Mouse (Mus musculus) CH12.LX (cell line): ENCODE measurements around the gene Akap8l. TPM values are rescaled to one million over a fixed set of nuclear protein-coding genes. Genes with fewer than 3 reads are reported as not detected.

Experiments used
- DNase-seq: peaks from one replicate; pipeline ENCODE4 v3.0.0-alpha.2; 2013; ENCODE audit errors: extremely low read depth
- H3K27ac ChIP-seq: 2 replicates; pipeline ENCODE4 v1.5.1; 2012; ENCODE audit warnings: low read depth, mild to moderate bottlenecking, control low read depth, moderate library complexity; ENCODE audit not compliant: insufficient read depth
- H3K27me3 ChIP-seq: replicated peaks from 2 replicates; pipeline ENCODE3; 2012; ENCODE audit warnings: inconsistent platforms
- H3K36me3 ChIP-seq, 2 experiments: replicated peaks in 1 of 2; 2 replicates each; pipeline versions ENCODE3 to v1.6.1; 2012; ENCODE audit warnings: inconsistent platforms in 1 of 2, low read length in 1 of 2, mild to moderate bottlenecking in 1 of 2, mixed read lengths in 1 of 2, moderate library complexity in 1 of 2; ENCODE audit not compliant: control insufficient read depth in 1 of 2, insufficient read depth in 1 of 2
- H3K4me1 ChIP-seq, 2 experiments: 2 replicates each; pipeline ENCODE4 v1.6.1; 2012; ENCODE audit warnings: inconsistent platforms in 1 of 2, moderate library complexity in 1 of 2; ENCODE audit not compliant: insufficient read depth in 2 of 2, control insufficient read depth in 1 of 2
- H3K4me2 ChIP-seq: 2 replicates; pipeline ENCODE4 v1.6.1; 2012; ENCODE audit warnings: low read depth, mild to moderate bottlenecking, control low read depth; ENCODE audit not compliant: poor library complexity, insufficient read depth, severe bottlenecking
- H3K4me3 ChIP-seq, 3 experiments: fragments of 150-350 bp in 1 of 3; sonication (generic) in 1 of 3; replicated peaks in 1 of 3; 2 replicates each; pipeline versions ENCODE3 to v1.5.1; 2011 to 2012; ENCODE audit warnings: low read depth in 2 of 3, low read length in 2 of 3, mild to moderate bottlenecking in 2 of 3, moderate library complexity in 2 of 3, control low read depth in 1 of 3, improper control_type of control experiment in 1 of 3, inconsistent platforms in 1 of 3, mixed read lengths in 1 of 3; ENCODE audit not compliant: poor library complexity in 1 of 3
- H3K79me2 ChIP-seq: replicated peaks from 2 replicates; pipeline ENCODE4 v1.6.1; 2012; ENCODE audit warnings: mild to moderate bottlenecking, moderate library complexity; ENCODE audit not compliant: control insufficient read depth, poor library complexity, insufficient read depth, severe bottlenecking; ENCODE audit errors: extremely low read depth
- H3K9ac ChIP-seq: 2 replicates; pipeline ENCODE4 v1.6.1; 2012; ENCODE audit warnings: low read depth, mild to moderate bottlenecking, control low read depth, moderate library complexity; ENCODE audit not compliant: insufficient read depth
- H3K9me3 ChIP-seq: replicated peaks from 2 replicates; pipeline ENCODE3; 2012; ENCODE audit warnings: low read length, inconsistent platforms, mixed read lengths
- BHLHE40 ChIP-seq: IDR thresholded peaks from 2 replicates; pipeline ENCODE4 v1.6.1; 2011; ENCODE audit warnings: mild to moderate bottlenecking, low read depth, low read length, improper control_type of control experiment
- CHD1 ChIP-seq: IDR thresholded peaks from 2 replicates; pipeline ENCODE4 v1.6.1; 2012; ENCODE audit warnings: low read depth, low read length, improper control_type of control experiment, inconsistent platforms
- CTCF ChIP-seq, 2 experiments: IDR thresholded peaks in 1 of 2; conservative IDR thresholded peaks in 1 of 2; 2 replicates each; pipeline ENCODE4 v1.5.1; 2011 to 2012; ENCODE audit warnings: low read depth in 2 of 2, low read length in 2 of 2, improper control_type of control experiment in 1 of 2, inconsistent platforms in 1 of 2, mild to moderate bottlenecking in 1 of 2, moderate library complexity in 1 of 2
- E2F4 ChIP-seq: IDR thresholded peaks from 2 replicates; pipeline ENCODE4 v1.6.1; 2011; ENCODE audit warnings: low read depth, low read length, improper control_type of control experiment; ENCODE audit not compliant: insufficient replicate concordance
- IRF4 ChIP-seq: IDR thresholded peaks from 2 replicates; pipeline ENCODE4 v1.6.1; 2014; ENCODE audit warnings: low read depth, mild to moderate bottlenecking, inconsistent platforms, low read length, improper control_type of control experiment
- JUN ChIP-seq: IDR thresholded peaks from 2 replicates; pipeline ENCODE4 v1.6.1; 2011; ENCODE audit warnings: low read depth, mild to moderate bottlenecking, low read length, improper control_type of control experiment, moderate library complexity; ENCODE audit not compliant: insufficient read depth
- MAFK ChIP-seq: IDR thresholded peaks from 2 replicates; pipeline ENCODE4 v1.6.1; 2011; ENCODE audit warnings: low read length, improper control_type of control experiment; ENCODE audit not compliant: insufficient replicate concordance
- MAX ChIP-seq: IDR thresholded peaks from 2 replicates; pipeline ENCODE4 v1.6.1; 2011; ENCODE audit warnings: low read length, improper control_type of control experiment
- MEF2A ChIP-seq: IDR thresholded peaks from 2 replicates; pipeline ENCODE4 v1.6.1; 2014; ENCODE audit warnings: low read depth, mild to moderate bottlenecking, inconsistent platforms, low read length, improper control_type of control experiment, borderline replicate concordance
- MXI1 ChIP-seq: IDR thresholded peaks from 2 replicates; pipeline ENCODE4 v1.6.1; 2011; ENCODE audit warnings: mild to moderate bottlenecking, low read depth, low read length, improper control_type of control experiment
- MYC ChIP-seq: IDR thresholded peaks from 2 replicates; pipeline ENCODE4 v1.6.1; 2011; ENCODE audit warnings: low read depth, mild to moderate bottlenecking, improper control_type of control experiment, low read length
- NELFE ChIP-seq: IDR thresholded peaks from 2 replicates; pipeline ENCODE4 v1.6.1; 2011; ENCODE audit warnings: low read depth, low read length, improper control_type of control experiment
- PAX5 ChIP-seq: IDR thresholded peaks from 2 replicates; pipeline ENCODE4 v1.6.1; 2012; ENCODE audit warnings: low read length, inconsistent platforms, mixed read lengths
- POLR2A ChIP-seq: IDR thresholded peaks from 2 replicates; pipeline ENCODE4 v1.6.1; 2011; ENCODE audit warnings: low read depth, mild to moderate bottlenecking, improper control_type of control experiment, low read length
- RAD21 ChIP-seq: IDR thresholded peaks from 2 replicates; pipeline ENCODE4 v1.6.1; 2011; ENCODE audit warnings: low read depth, mild to moderate bottlenecking, low read length, improper control_type of control experiment, moderate library complexity
- RCOR1 ChIP-seq: conservative IDR thresholded peaks from 2 replicates; pipeline ENCODE4 v1.6.1; 2012; ENCODE audit warnings: low read depth, mild to moderate bottlenecking, inconsistent platforms, low read length, improper control_type of control experiment
- SMC3 ChIP-seq: IDR thresholded peaks from 2 replicates; pipeline ENCODE4 v1.6.1; 2011; ENCODE audit warnings: low read depth, low read length, improper control_type of control experiment
- TCF12 ChIP-seq: IDR thresholded peaks from 2 replicates; pipeline ENCODE4 v1.6.1; 2014; ENCODE audit warnings: low read depth, mild to moderate bottlenecking, inconsistent platforms, low read length, improper control_type of control experiment
- UBTF ChIP-seq: IDR thresholded peaks from 2 replicates; pipeline ENCODE4 v1.6.1; 2012; ENCODE audit warnings: low read depth, mild to moderate bottlenecking, inconsistent platforms, low read length, improper control_type of control experiment, moderate library complexity
- USF2 ChIP-seq: conservative IDR thresholded peaks from 2 replicates; pipeline ENCODE4 v1.6.1; 2011; ENCODE audit warnings: low read depth, low read length, improper control_type of control experiment
- ZMIZ1 ChIP-seq: IDR thresholded peaks from 2 replicates; pipeline ENCODE4 v1.6.1; 2012; ENCODE audit warnings: low read depth, mild to moderate bottlenecking, inconsistent platforms, low read length, improper control_type of control experiment
- dilution Hi-C: fragments of 300-500 bp; cut with MboI; formaldehyde crosslinking; loops from 2 replicates; pipeline ENCODE4 v1.14.3; 2020; ENCODE audit warnings: low sequenced_read_pairs; ENCODE audit not compliant: extremely low pct_unique_long_range_greater_than_20kb, extremely low pct_ligation_motif_present
- in situ Hi-C: fragments of 300-500 bp; cut with MboI; formaldehyde crosslinking; loops from 3 replicates; pipeline ENCODE4 v1.14.3; 2019; ENCODE audit warnings: low sequenced_read_pairs, low pct_ligation_motif_present, low pct_unique_long_range_greater_than_20kb, mixed read lengths
- polyA plus RNA-seq: library from polyadenylated mRNA; unstranded; fragments of >175 nt; gene quantifications from 2 replicates; pipeline ENCODE4 v1.2.1, GENCODE M21; 2012; ENCODE audit warnings: low read depth; ENCODE audit not compliant: insufficient read length
- total RNA-seq, 2 experiments: library from RNA; depleted of rRNA; stranded (reverse); fragments of 300-350 nt in 1 of 2; fragments of >200 nt in 1 of 2; gene quantifications; 2 replicates each; pipeline ENCODE4 v1.2.3; 2012 to 2014

The Akap8l gene
- total and polyA plus RNA-seq, 3 experiments, result 29.6 to 43.4 (median 41.4) TPM

GRCm38 (mm10) chr17:32280575-32280974 is 69.8 kb downstream of the Akap8l start:
- peaks cover 88% of the 10 kb centered on the region for H3K79me2 ChIP-seq
- no peak overlapping the region for H3K27ac ChIP-seq
- H3K4me3 ChIP-seq, result no peak overlapping the region
- in situ Hi-C loops (no loop called here), dilution Hi-C loops (no loop called here)
- peaks cover 12 to 47% of the 10 kb centered on the region in 2 experiments; a peak in 2 of 4 replicates for H3K4me1 ChIP-seq
- DNase-seq, result no peak
- no peaks in the 10 kb centered on the region for H3K27me3 ChIP-seq
- peaks cover 0 to 18% of the 10 kb centered on the region in 2 experiments for H3K36me3 ChIP-seq
- H3K9ac ChIP-seq, result no peak overlapping the region
- H3K4me2 ChIP-seq, result no peak overlapping the region
- TF ChIP-seq MAX, result no peak
- no peaks in the 10 kb centered on the region for H3K9me3 ChIP-seq

GRCm38 (mm10) chr17:32277201-32277600 is 73.2 kb downstream of the Akap8l start:
- Histone ChIP-seq H3K27ac (no peak overlapping the region), H3K4me2 (no peak overlapping the region), H3K36me3 (peaks cover 2 to 29% of the 10 kb centered on the region in 2 experiments), H3K9ac (no peak overlapping the region), H3K4me3 (no peak overlapping the region), H3K9me3 (no peaks in the 10 kb centered on the region), H3K4me1 (peaks cover 12 to 62% of the 10 kb centered on the region in 2 experiments; a peak in 2 of 4 replicates), H3K79me2 (peaks cover 92% of the 10 kb centered on the region), H3K27me3 (no peaks in the 10 kb centered on the region)
- in situ Hi-C loops (no loop called here), dilution Hi-C loops (no loop called here)
- TF ChIP-seq IRF4 (no peak), RCOR1 (no peak)
- no peak for DNase-seq

DNA sequence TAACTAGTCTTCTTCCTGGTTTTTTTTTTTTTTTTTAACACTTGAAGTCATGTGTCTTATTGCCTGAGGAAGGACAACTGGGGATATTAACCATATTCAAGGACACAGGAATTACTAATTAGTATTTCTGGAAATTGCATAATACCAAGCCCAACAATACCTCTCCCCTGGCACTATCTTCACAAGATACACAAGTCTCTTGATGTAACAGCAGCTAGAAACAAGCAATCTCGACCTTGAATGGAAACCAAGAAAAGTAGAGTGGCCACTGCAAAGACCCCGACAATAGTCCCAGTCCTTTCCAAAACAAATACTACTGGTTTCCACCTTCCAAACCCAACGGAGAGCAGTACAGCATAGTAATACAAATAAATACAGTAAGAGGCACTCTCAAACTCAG is 74.8 kb downstream of the Akap8l start:
- DNase-seq, result no peak
- Histone ChIP-seq H3K9ac (no peak overlapping the region), H3K36me3 (peaks cover 2 to 42% of the 10 kb centered on the region in 2 experiments), H3K27me3 (no peaks in the 10 kb centered on the region), H3K27ac (no peak overlapping the region), H3K4me1 (peaks cover 6 to 51% of the 10 kb centered on the region in 2 experiments; a peak in 2 of 4 replicates), H3K9me3 (no peaks in the 10 kb centered on the region), H3K4me3 (no peak overlapping the region), H3K79me2 (peaks cover 94% of the 10 kb centered on the region), H3K4me2 (no peak overlapping the region)
- dilution Hi-C loops, result no loop called here
- no peak for TF ChIP-seq MAFK
- no peak for TF ChIP-seq E2F4
- no peak for TF ChIP-seq MEF2A
- no peak for TF ChIP-seq MXI1
- no peak for TF ChIP-seq JUN
- TF ChIP-seq ZMIZ1, result no peak
- TF ChIP-seq CHD1, result no peak
- TF ChIP-seq MYC, result no peak
- TF ChIP-seq TCF12, result no peak
- no peak for TF ChIP-seq SMC3
- no peak for TF ChIP-seq CTCF (conservative IDR thresholded peaks at IDR 0.05 in 1 of 2, IDR thresholded peaks at IDR 0.05 in 1 of 2; ENCODE audit: low read depth in 2 of 2, low read length in 2 of 2)
- no peak for TF ChIP-seq IRF4
- no peak for TF ChIP-seq RAD21
- TF ChIP-seq PAX5, result no peak
- no peak for TF ChIP-seq USF2
- no peak for TF ChIP-seq NELFE
- no peak for TF ChIP-seq POLR2A
- no peak for TF ChIP-seq BHLHE40
- no peak for TF ChIP-seq UBTF
- in situ Hi-C loops, result no loop called here
